Mouse (Mus musculus) ES-E14 (cell line): ENCODE results near the gene Ppdpf.

Experiments
- CHD2 ChIP-seq: IDR thresholded peaks from 2 replicates; pipeline ENCODE4 v1.6.1; 2014; ENCODE audit warnings: mild to moderate bottlenecking, low read depth, low read length, inconsistent platforms
- MAFK ChIP-seq: IDR thresholded peaks from 2 replicates; pipeline ENCODE4 v1.6.1; 2014; ENCODE audit warnings: mild to moderate bottlenecking, low read depth, low read length, inconsistent platforms; ENCODE audit not compliant: insufficient read depth
- ZNF384 ChIP-seq: IDR thresholded peaks from 2 replicates; pipeline ENCODE4 v1.6.1; 2012; ENCODE audit warnings: low read depth, low read length, inconsistent platforms

DNA sequence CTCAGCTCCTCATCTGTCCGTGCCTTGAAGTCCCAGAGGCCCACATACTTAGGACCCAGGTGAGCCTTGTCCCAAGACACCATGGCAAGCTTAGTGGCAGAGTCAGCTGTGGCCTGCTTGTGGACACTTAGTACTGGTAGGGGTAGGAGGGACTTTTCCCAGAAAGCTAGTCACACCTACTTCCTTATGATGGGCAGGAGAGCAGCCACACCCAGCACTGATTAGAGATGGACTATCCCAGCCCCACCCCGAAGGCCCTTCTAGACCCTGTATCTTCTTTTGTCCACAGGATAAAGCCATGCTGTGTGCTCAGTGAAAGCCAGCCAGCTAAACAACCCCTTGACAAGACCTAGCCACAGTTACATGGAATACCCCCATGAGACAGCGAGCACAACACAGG, 15.4 kb downstream of the Ppdpf start, which contains the start of gene Ptk6:
- TF ChIP-seq MAFK (no peak), CHD2 (no peak), ZNF384 (no peak)
